Mouse (Mus musculus): ENCODE measurements around the gene Lamb1.

- no peak for TF ChIP-seq CTCF (IDR thresholded peaks at IDR 0.05; ENCODE audit: low read depth, low read length)
- no peak for TF ChIP-seq POLR2AphosphoS5 (IDR thresholded peaks at IDR 0.05; ENCODE audit: insufficient replicate concordance, low read depth, low read length)
- TF ChIP-seq GATA2 (IDR thresholded peaks at IDR 0.05; ENCODE audit: borderline replicate concordance, low read depth, low read length) = no peak
Observed at GRCm38 (mm10) chr12:31278270-31278669, 13.2 kb downstream of the Lamb1 start.
